Mouse (Mus musculus): ENCODE measurements around the gene Gm20388.
"Not testable (repeated sequence)": the region's sequence is repeated elsewhere in the genome, so short reads cannot be mapped to it uniquely, and the experiment has no call there.

Gene Gm20388

GRCm38 (mm10) chr8:121126191-121126590, 1215.5 kb downstream of the Gm20388 start:
- no peak for DNase-seq (ENCODE audit: low read depth)

GRCm38 (mm10) chr8:121126694-121127093, 1216.1 kb downstream of the Gm20388 start:
- no peak for DNase-seq (ENCODE audit: low read depth)

- no peak for DNase-seq (ENCODE audit: low read depth)
Observed at GRCm38 (mm10) chr8:121127291-121127701, 1216.7 kb downstream of the Gm20388 start.

- DNase-seq (ENCODE audit: low read depth) = no peak
Observed at GRCm38 (mm10) chr8:121127756-121128375, 1217.2 kb downstream of the Gm20388 start, which contains the start of gene Foxl1. Foxl1 (plus strand) TSS chr8:121127940.

- DNase-seq (ENCODE audit: low read depth) = no peak
Observed at GRCm38 (mm10) chr8:121128531-121129264, 1218.1 kb downstream of the Gm20388 start.

- no peak for DNase-seq (ENCODE audit: low read depth)
Observed at GRCm38 (mm10) chr8:121129265-121129940, 1218.8 kb downstream of the Gm20388 start.

- DNase-seq (ENCODE audit: low read depth) = peak; percentile 69
Observed at GRCm38 (mm10) chr8:121130522-121130921, 1219.9 kb downstream of the Gm20388 start.

GRCm38 (mm10) chr8:121132961-121133513, 1222.4 kb downstream of the Gm20388 start:
- peak; percentile 62 for DNase-seq (ENCODE audit: low read depth)

- peak; percentile 92 for DNase-seq (ENCODE audit: low read depth)
Observed at GRCm38 (mm10) chr8:121134102-121134501, 1223.5 kb downstream of the Gm20388 start.

- DNase-seq (ENCODE audit: low read depth) = no peak
Observed at GRCm38 (mm10) chr8:121134512-121134911, 1223.9 kb downstream of the Gm20388 start.

GRCm38 (mm10) chr8:121136856-121137255, 1226.2 kb downstream of the Gm20388 start:
- no peak for DNase-seq (ENCODE audit: low read depth)

- not testable (repeated sequence) for DNase-seq (ENCODE audit: low read depth)
Observed at GRCm38 (mm10) chr8:121145457-121146134, 1235.0 kb downstream of the Gm20388 start.

GRCm38 (mm10) chr8:121148573-121149083, 1238.0 kb downstream of the Gm20388 start:
- no peak for DNase-seq (ENCODE audit: low read depth)

- peak; percentile 92 for DNase-seq (ENCODE audit: low read depth)
Observed at GRCm38 (mm10) chr8:121152394-121152793, 1241.8 kb downstream of the Gm20388 start.

GRCm38 (mm10) chr8:121156990-121157491, 1246.4 kb downstream of the Gm20388 start:
- DNase-seq (ENCODE audit: low read depth) = no peak

- DNase-seq (ENCODE audit: low read depth) = no peak
Observed at GRCm38 (mm10) chr8:121158812-121159211, 1248.2 kb downstream of the Gm20388 start.

- DNase-seq (ENCODE audit: low read depth) = no peak
Observed at GRCm38 (mm10) chr8:121161437-121161836, 1250.8 kb downstream of the Gm20388 start.

- no peak for DNase-seq (ENCODE audit: low read depth)
Observed at GRCm38 (mm10) chr8:121162413-121162812, 1251.8 kb downstream of the Gm20388 start.

GRCm38 (mm10) chr8:121162906-121163695, 1252.5 kb downstream of the Gm20388 start:
- peak; percentile 62 for DNase-seq (ENCODE audit: low read depth)

GRCm38 (mm10) chr8:121164017-121164469, 1253.4 kb downstream of the Gm20388 start:
- DNase-seq (ENCODE audit: low read depth) = peak; percentile 97

GRCm38 (mm10) chr8:121168033-121168432, 1257.4 kb downstream of the Gm20388 start:
- DNase-seq (ENCODE audit: low read depth) = no peak

All from NIH3T3 (cell line).